Mouse (Mus musculus): ENCODE data around the gene Astn1.

- TF ChIP-seq CTCF (IDR thresholded peaks at IDR 0.05; ENCODE audit: borderline replicate concordance, insufficient read depth, low read length) (no peak), POLR2A (IDR thresholded peaks at IDR 0.05; ENCODE audit: low read depth, low read length) (no peak)
Measured at GRCm38 (mm10) chr1:158551951-158552350, 189.9 kb downstream of the Astn1 start.
